Mouse (Mus musculus) limb, embryonic 15.5 days (tissue): ENCODE measurements around the gene Ano9. TPM values are rescaled to one million over a fixed set of nuclear protein-coding genes. Genes with fewer than 3 reads are reported as not detected.
A peak's percentile ranks its signal among the peaks of the same experiment; 100 is the strongest.

Experiments used
- ATAC-seq: fragments of 200-750 bp; cut with Nextera tagmentation; 2 replicates; pipeline ENCODE4 v1.8.0; 2017; ENCODE audit warnings: low read depth, moderate TSS enrichment; ENCODE audit not compliant: insufficient number of reproducible peaks, low FRiP score, low TSS enrichment
- H3K27ac ChIP-seq: fragments of 300-500 bp; sonication (generic); 2 replicates; pipeline ENCODE4 v1.5.1; 2015; ENCODE audit warnings: moderate library complexity, mild to moderate bottlenecking, inconsistent platforms
- H3K27me3 ChIP-seq: fragments of 300-500 bp; sonication (generic); 2 replicates; pipeline ENCODE4 v1.6.1; 2015; ENCODE audit warnings: inconsistent platforms
- H3K36me3 ChIP-seq: fragments of 300-500 bp; sonication (generic); 2 replicates; pipeline ENCODE4 v1.6.1; 2015; ENCODE audit warnings: inconsistent platforms
- H3K4me1 ChIP-seq: fragments of 300-500 bp; sonication (generic); 2 replicates; pipeline ENCODE4 v1.6.1; 2015; ENCODE audit warnings: inconsistent platforms
- H3K4me2 ChIP-seq: fragments of 300-500 bp; sonication (generic); 2 replicates; pipeline ENCODE4 v1.6.1; 2015; ENCODE audit warnings: mild to moderate bottlenecking, inconsistent platforms
- H3K4me3 ChIP-seq: fragments of 300-500 bp; sonication (generic); 2 replicates; pipeline ENCODE4 v1.5.1; 2015; ENCODE audit warnings: mild to moderate bottlenecking, inconsistent platforms
- H3K9ac ChIP-seq: fragments of 300-500 bp; sonication (generic); 2 replicates; pipeline ENCODE4 v1.6.1; 2015; ENCODE audit warnings: inconsistent platforms
- H3K9me3 ChIP-seq: fragments of 300-500 bp; sonication (generic); 2 replicates; pipeline ENCODE4 v1.6.1; 2016; ENCODE audit warnings: inconsistent platforms
- whole genome bisulfite sequencing: fragments of 180-500 bp; shearing (Covaris S2); methylation state at CpG from one replicate; pipeline ENCODE4 v1.1.7; 2015; 5-methylcytosine and 5-hydroxymethylcytosine counted together
- polyA plus RNA-seq: library from polyadenylated mRNA; unstranded; fragments of >200 nt; fragmentation: Nextera tagmentation; extraction: Ambion mirVana; gene quantifications from 2 replicates; pipeline ENCODE4 v1.2.1, GENCODE M21; 2015

The Ano9 gene
- 23.4 and 24.1 TPM in 2 replicates for polyA plus RNA-seq

DNA sequence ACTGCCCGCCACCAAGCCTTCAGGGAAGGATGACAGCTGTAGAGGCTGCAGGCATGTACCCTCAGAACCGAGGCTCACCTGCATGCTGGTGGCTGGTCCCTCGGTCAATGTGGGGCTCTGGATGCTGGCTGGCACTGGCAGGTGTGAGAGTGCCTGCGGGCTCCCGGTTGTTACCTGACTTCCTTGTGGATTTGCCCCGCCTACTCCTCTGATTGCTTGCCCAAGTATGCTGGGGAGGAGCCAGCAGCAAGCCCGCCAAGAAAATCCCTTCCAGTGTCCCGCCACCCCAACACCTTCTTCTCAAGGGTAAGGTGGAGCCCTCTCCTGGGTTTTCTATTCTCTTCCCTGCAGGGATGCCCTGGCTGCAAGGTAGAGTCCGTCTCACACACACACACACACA is at the start of gene Ano9:
Gene Ano9 (minus strand): TSS at position 171 of the 400 bp plus-strand sequence.
- no peak for ATAC-seq
- H3K27me3 ChIP-seq, result peaks cover 4% of the 10 kb centered on the region; the same call in 1 of the 2 replicates
- H3K27ac ChIP-seq, result no peak within 1 kb of the TSS
- peaks cover 12% of the 10 kb centered on the region for H3K4me1 ChIP-seq
- H3K9ac ChIP-seq, result no peak within 1 kb of the TSS
- H3K9me3 ChIP-seq, result no peaks in the 10 kb centered on the region
- H3K36me3 ChIP-seq, result no peaks in the 10 kb centered on the region
- H3K4me2 ChIP-seq, result peak within 1 kb of the TSS; percentile 26; the same call in 1 of the 2 replicates
- H3K4me3 ChIP-seq, result peak within 1 kb of the TSS; percentile 7
- WGBS, result 9% methylated on average over 9 of the region's 9 CpGs

DNA sequence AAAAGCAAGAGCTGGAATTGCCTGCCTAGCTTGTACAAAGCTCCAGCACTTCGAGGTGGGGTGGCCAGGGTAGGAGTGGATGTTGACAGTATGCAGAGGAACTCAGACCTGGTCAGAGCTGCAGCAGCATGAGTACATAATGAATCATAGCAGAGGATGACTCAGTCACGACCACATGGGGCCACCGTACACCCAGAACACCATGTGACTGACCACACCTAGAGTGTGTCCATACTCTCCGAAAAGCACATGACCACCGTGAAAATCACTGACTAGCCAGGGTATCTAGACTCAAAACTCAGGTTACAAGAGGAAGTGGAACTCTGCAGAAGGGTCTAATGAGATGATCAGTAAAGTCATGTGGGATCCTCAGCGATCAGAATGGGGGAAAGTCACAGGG is 47.2 kb upstream of the Ano9 start:
- peaks cover 23% of the 10 kb centered on the region for H3K4me1 ChIP-seq
- no peaks in the 10 kb centered on the region for H3K27me3 ChIP-seq
- no peak overlapping the region for H3K4me3 ChIP-seq
- 76% methylated on average over 6 of the region's 6 CpGs for WGBS
- no peak for ATAC-seq
- no peaks in the 10 kb centered on the region for H3K9me3 ChIP-seq
- no peak overlapping the region for H3K27ac ChIP-seq
- no peak overlapping the region for H3K9ac ChIP-seq
- no peak overlapping the region for H3K4me2 ChIP-seq
- H3K36me3 ChIP-seq, result peaks cover 61% of the 10 kb centered on the region

DNA sequence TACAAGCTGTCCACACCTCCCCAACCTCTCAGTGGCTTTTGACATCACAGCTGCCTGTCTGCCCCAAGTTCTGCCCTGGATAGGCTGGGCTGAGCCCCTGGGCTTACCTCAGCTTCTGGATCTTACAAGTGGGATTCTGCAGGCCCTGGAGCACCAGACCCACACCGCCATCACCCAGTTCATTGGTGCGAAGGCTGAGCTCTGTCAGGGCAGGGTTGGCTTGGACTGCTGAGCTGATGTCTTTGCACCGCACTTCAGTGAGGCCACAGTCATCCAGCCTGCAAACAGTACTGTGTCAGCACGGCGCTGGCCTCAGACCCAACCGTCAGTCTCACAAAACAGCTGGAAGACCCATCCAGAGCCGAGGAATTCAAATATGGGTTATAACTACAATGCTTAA is 46.8 kb upstream of the Ano9 start:
- Histone ChIP-seq H3K4me3 (no peak overlapping the region), H3K27ac (no peak overlapping the region), H3K9ac (no peak overlapping the region), H3K27me3 (no peaks in the 10 kb centered on the region), H3K36me3 (peaks cover 66% of the 10 kb centered on the region), H3K4me1 (peaks cover 23% of the 10 kb centered on the region), H3K9me3 (no peaks in the 10 kb centered on the region), H3K4me2 (no peak overlapping the region)
- 90% methylated on average over 7 of the region's 7 CpGs for WGBS
- no peak for ATAC-seq

DNA sequence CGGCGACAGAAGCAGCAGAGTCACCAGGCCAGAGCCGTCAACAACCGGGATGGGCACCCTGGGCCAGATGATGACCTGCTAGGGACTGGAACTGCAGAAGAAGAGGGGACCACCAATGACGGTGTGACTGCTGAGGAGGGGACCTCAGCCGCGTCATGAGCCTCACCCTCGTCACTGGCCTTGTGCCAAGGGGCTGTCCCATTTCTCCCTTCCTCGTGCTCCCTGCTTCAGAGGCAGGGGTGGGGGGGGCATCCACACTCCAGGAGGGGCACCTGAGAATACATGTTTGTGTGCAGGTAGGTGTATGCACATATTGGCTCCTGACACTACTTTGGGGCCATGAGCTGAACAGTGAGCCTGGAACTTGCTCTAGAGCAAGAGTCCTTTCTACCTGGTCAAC is 37.8 kb upstream of the Ano9 start:
- H3K4me3 ChIP-seq, result no peak overlapping the region
- H3K27ac ChIP-seq, result no peak overlapping the region
- H3K27me3 ChIP-seq, result no peaks in the 10 kb centered on the region
- H3K36me3 ChIP-seq, result peaks cover 85% of the 10 kb centered on the region
- H3K9me3 ChIP-seq, result no peaks in the 10 kb centered on the region
- H3K4me2 ChIP-seq, result no peak overlapping the region
- no peaks in the 10 kb centered on the region for H3K4me1 ChIP-seq
- 81% methylated on average over 9 of the region's 9 CpGs for WGBS
- 0 out of 2 replicates have a peak, but pooled peaks have one; percentile 20 for ATAC-seq
- H3K9ac ChIP-seq, result no peak overlapping the region

DNA sequence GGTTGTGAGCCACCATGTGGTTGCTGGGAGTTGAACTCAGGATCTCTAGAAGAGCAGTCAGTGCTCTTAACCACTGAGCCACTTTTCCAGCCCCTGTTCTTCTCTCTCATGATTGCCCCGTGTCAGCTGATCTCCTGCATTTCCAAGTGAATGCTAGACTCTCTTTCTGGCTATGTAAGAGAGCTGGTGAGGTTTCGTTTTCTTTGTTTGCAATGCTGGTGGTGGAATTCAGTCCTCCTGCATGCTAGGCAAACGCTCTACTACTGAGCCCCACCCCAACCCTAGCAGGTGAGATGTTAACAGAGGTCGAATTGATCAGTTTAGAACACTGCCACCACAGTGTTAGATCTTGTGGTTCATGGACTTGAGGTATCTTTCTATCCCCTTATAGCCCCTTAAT is 31.0 kb upstream of the Ano9 start:
- ATAC-seq, result no peak
- 72% methylated on average over 4 of the region's 4 CpGs for WGBS
- H3K4me3 ChIP-seq, result no peak overlapping the region
- H3K27ac ChIP-seq, result no peak overlapping the region
- H3K9ac ChIP-seq, result no peak overlapping the region
- no peaks in the 10 kb centered on the region for H3K4me1 ChIP-seq
- no peak overlapping the region for H3K4me2 ChIP-seq
- no peaks in the 10 kb centered on the region for H3K27me3 ChIP-seq
- peaks cover 47% of the 10 kb centered on the region for H3K36me3 ChIP-seq
- H3K9me3 ChIP-seq, result no peaks in the 10 kb centered on the region

DNA sequence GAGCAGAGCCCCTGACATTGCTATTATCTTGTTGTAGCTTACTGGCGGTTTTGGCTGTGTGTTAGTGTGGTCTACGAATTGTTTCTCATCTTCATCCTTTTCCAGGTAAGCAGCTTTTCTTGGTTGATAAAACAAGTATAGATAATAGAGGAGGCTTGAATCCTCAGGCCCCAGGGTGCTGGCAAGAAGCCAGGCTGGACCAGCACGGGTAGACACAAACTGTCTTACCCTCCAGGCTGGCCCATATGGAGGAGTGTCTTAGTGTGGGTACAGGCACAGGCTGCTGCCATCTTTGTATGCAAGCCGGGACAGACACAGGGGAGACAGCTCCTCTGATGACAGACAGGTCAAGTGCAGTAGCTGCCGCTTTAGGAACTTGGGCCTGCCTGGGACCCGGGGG is 29.4 kb upstream of the Ano9 start:
- no peaks in the 10 kb centered on the region for H3K9me3 ChIP-seq
- no peak overlapping the region for H3K4me3 ChIP-seq
- no peaks in the 10 kb centered on the region for H3K27me3 ChIP-seq
- no peaks in the 10 kb centered on the region for H3K4me1 ChIP-seq
- no peak overlapping the region for H3K27ac ChIP-seq
- H3K9ac ChIP-seq, result no peak overlapping the region
- no peak for ATAC-seq
- H3K36me3 ChIP-seq, result peaks cover 38% of the 10 kb centered on the region
- WGBS, result 82% methylated on average over 6 of the region's 6 CpGs
- H3K4me2 ChIP-seq, result no peak overlapping the region

DNA sequence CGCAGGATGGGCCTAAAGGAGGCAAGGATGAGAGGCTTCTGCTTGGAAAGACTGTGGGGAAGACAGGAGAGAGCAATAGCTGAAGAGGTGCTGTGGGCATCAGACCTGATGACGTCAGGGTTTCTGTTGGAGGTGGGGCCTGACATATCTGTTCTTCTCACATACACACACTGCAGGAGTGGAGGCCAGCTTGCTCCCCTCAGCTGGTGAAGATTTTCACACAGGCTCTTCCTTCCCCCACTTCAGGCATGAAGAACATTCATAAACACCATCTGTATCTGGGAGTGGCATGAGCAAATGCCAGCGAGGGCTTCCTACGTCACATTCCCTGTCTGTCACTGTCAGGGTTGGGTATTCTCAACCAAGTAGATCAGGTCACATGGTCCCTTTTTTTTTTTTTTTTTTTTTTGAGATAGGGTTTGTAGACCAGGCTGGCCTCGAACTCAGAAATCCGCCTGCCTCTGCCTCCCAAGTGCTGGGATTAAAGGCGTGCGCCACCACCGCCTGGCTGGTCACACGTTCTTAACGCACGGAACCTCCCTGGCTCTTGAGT is 28.5 kb upstream of the Ano9 start:
- Histone ChIP-seq H3K36me3 (peaks cover 29% of the 10 kb centered on the region), H3K9me3 (no peaks in the 10 kb centered on the region), H3K4me3 (no peak overlapping the region), H3K9ac (no peak overlapping the region), H3K27me3 (no peaks in the 10 kb centered on the region), H3K4me1 (no peaks in the 10 kb centered on the region), H3K4me2 (no peak overlapping the region), H3K27ac (no peak overlapping the region)
- 89% methylated on average over 12 of the region's 12 CpGs for WGBS
- no peak for ATAC-seq

DNA sequence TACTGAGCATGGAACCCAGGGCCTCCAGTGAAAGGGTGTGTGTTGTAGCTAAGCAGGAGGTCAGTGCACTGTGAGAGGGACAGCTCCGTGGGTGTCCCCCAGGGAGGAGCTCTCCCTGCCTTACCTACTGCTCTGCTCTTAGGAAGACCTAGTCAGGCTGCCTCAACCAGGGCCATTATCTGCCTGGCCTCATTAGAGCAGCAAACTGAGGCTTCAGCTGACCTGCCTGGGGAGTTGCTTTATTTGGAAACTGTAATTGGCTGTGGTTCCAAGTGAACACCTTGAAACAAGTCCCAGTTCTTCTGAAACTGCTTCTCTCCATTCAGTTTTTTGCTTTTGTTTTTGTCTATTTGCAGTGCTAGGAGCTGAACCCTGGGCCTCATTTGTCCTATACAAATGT is 27.8 kb upstream of the Ano9 start:
- no peaks in the 10 kb centered on the region for H3K4me1 ChIP-seq
- H3K4me2 ChIP-seq, result no peak overlapping the region
- H3K9me3 ChIP-seq, result no peaks in the 10 kb centered on the region
- no peaks in the 10 kb centered on the region for H3K27me3 ChIP-seq
- H3K4me3 ChIP-seq, result no peak overlapping the region
- H3K27ac ChIP-seq, result no peak overlapping the region
- 79% methylated on average over 1 of the region's 1 CpGs for WGBS
- ATAC-seq, result no peak
- no peak overlapping the region for H3K9ac ChIP-seq
- H3K36me3 ChIP-seq, result peaks cover 26% of the 10 kb centered on the region; the same call in 1 of the 2 replicates

DNA sequence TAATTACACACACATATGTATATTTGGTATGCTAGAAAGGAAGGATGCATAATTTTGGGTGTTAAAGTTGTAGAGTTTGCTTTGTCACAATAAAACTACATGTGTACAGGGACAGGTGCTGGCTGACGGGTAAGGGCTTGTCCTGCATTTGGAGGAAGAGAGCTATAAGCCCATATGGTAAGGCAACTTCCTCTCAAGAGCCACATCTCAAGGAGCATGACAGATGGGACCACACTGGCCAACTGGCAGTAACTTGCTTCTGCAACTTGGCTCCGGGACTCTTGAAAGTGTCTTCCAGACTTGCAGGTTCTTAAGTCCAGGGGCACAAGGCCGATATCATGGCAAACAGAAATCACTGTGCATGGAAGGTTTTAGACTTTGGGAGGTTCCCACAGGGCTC is 27.0 kb upstream of the Ano9 start:
- no peaks in the 10 kb centered on the region for H3K4me1 ChIP-seq
- H3K27ac ChIP-seq, result no peak overlapping the region
- H3K4me3 ChIP-seq, result no peak overlapping the region
- ATAC-seq, result no peak
- H3K36me3 ChIP-seq, result peaks cover 26% of the 10 kb centered on the region; the same call in 1 of the 2 replicates
- 89% methylated on average over 3 of the region's 3 CpGs for WGBS
- H3K27me3 ChIP-seq, result no peaks in the 10 kb centered on the region
- no peak overlapping the region for H3K4me2 ChIP-seq
- no peak overlapping the region for H3K9ac ChIP-seq
- no peaks in the 10 kb centered on the region for H3K9me3 ChIP-seq

DNA sequence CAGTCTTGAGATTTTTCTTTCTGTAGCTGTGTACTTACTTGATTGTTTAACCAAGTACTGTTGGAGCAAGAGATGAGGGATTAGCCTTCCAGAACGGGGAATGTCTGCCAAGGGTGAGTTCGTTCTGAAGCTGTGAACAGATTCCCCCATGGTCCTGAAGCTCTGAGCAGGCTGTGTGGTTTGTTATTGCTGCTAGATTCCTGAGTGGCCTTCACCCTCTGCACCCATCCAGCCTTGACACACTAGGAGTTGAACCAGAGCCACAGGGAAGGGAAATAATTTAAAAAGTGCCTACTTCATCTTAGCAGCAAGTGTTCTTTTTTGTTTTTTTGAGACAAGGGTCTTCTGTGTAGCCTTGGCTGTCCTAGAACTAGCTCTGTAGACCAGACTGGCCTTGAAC is 26.3 kb upstream of the Ano9 start:
- H3K4me1 ChIP-seq, result no peaks in the 10 kb centered on the region
- ATAC-seq, result no peak
- WGBS, result 85% methylated on average over 2 of the region's 2 CpGs
- peaks cover 30% of the 10 kb centered on the region; the same call in 1 of the 2 replicates for H3K36me3 ChIP-seq
- H3K27me3 ChIP-seq, result no peaks in the 10 kb centered on the region
- H3K9me3 ChIP-seq, result no peaks in the 10 kb centered on the region
- H3K9ac ChIP-seq, result no peak overlapping the region
- H3K4me3 ChIP-seq, result no peak overlapping the region
- no peak overlapping the region for H3K4me2 ChIP-seq
- H3K27ac ChIP-seq, result no peak overlapping the region

DNA sequence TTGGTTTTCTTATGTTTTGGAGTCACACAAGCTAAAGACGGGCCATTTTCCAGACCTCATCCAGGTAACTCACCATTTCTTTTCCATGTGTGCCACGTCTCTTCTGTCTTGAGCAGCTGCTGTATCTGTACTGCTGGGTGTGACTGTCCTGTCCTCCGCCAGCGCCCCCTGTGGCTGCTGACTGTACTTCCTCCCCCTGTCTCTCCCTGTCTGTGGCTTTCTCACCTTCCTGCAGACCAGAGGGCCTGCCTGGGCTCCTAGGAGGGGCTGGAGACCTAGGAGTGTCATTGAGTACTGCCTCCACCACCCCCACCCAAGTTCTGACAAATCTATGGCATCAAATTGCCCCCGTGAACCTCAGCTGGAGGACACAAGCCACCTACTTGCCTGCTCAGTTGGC is 25.5 kb upstream of the Ano9 start:
- Histone ChIP-seq H3K4me3 (no peak overlapping the region), H3K36me3 (peaks cover 34% of the 10 kb centered on the region; the same call in 1 of the 2 replicates), H3K9me3 (no peaks in the 10 kb centered on the region), H3K4me2 (no peak overlapping the region), H3K9ac (no peak overlapping the region), H3K4me1 (no peaks in the 10 kb centered on the region), H3K27ac (no peak overlapping the region), H3K27me3 (no peaks in the 10 kb centered on the region)
- ATAC-seq, result no peak
- WGBS, result 53% methylated on average over 5 of the region's 5 CpGs

DNA sequence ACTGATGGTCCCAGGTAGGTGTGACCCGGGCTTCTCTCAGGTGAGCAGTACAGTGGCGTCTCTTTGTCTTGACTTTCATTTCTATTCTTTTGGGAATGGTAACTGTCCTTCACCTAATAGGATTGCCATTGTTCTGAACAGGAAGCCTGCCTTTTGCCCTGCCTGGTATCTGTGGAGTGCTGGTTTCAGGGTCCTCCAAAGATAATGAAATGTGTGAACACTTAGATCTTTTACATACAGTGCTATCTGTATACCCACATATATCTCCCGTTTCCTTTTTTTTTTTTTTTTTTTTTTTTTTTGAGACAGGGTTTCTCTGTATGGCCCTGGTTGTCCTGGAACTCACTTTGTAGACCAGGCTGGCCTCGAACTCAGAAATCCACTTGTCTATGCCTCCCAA is 23.7 kb upstream of the Ano9 start:
- H3K4me1 ChIP-seq, result no peaks in the 10 kb centered on the region
- H3K4me3 ChIP-seq, result no peak overlapping the region
- no peaks in the 10 kb centered on the region for H3K9me3 ChIP-seq
- WGBS, result 95% methylated on average over 4 of the region's 4 CpGs
- no peak overlapping the region for H3K9ac ChIP-seq
- no peak overlapping the region for H3K27ac ChIP-seq
- no peak overlapping the region for H3K4me2 ChIP-seq
- peaks cover 40% of the 10 kb centered on the region for H3K36me3 ChIP-seq
- no peak for ATAC-seq
- H3K27me3 ChIP-seq, result no peaks in the 10 kb centered on the region
